Mouse (Mus musculus) megakaryocyte, adult 5-6 weeks (primary cell): ENCODE data around the gene Slc51b. TPM values are rescaled to one million over a fixed set of nuclear protein-coding genes. Genes with fewer than 3 reads are reported as not detected.

Experiments used
- ATAC-seq: 2 replicates; pipeline ENCODE4 v1.8.0; 2016; ENCODE audit warnings: mild to moderate bottlenecking, inconsistent platforms; ENCODE audit not compliant: poor library complexity, severe bottlenecking
- total RNA-seq, 2 experiments: library from RNA; stranded (forward) in 1 of 2; stranded (reverse) in 1 of 2; fragments of 153-499, 151-499 nt in 1 of 2; fragments of 221-1000, 200-1000 nt in 1 of 2; gene quantifications; 2 replicates each; pipeline versions ENCODE4 v1.2.3 to v1.2.4; 2015 to 2017

Gene Slc51b
- total RNA-seq, 2 experiments from 2014 or later, result not detected

- ATAC-seq, result no peak
Measured at GRCm38 (mm10) chr9:65411326-65411725, 11.4 kb downstream of the Slc51b start.

- no peak for ATAC-seq
Measured at GRCm38 (mm10) chr9:65410378-65410777, 12.4 kb downstream of the Slc51b start.

- no peak for ATAC-seq
Measured at GRCm38 (mm10) chr9:65408871-65409295, 13.9 kb downstream of the Slc51b start.

GRCm38 (mm10) chr9:65407861-65408260 lies 14.9 kb downstream of the Slc51b start:
- no peak for ATAC-seq

- ATAC-seq, result no peak
Measured at GRCm38 (mm10) chr9:65407327-65407726, 15.4 kb downstream of the Slc51b start.

- no peak for ATAC-seq
Measured at GRCm38 (mm10) chr9:65405184-65405449, 17.6 kb downstream of the Slc51b start.

GRCm38 (mm10) chr9:65404331-65405183 lies 18.2 kb downstream of the Slc51b start:
- ATAC-seq, result peak; percentile 57

GRCm38 (mm10) chr9:65399934-65400333 lies 22.8 kb downstream of the Slc51b start:
- no peak for ATAC-seq

- ATAC-seq, result peak; percentile 56
Measured at GRCm38 (mm10) chr9:65398279-65398678, 24.5 kb downstream of the Slc51b start, which contains the start of gene Rasl12. Gene Rasl12 (plus strand): TSS chr9:65398506.

GRCm38 (mm10) chr9:65394360-65394759 lies 28.4 kb downstream of the Slc51b start:
- ATAC-seq, result no peak

GRCm38 (mm10) chr9:65393606-65394005 lies 29.1 kb downstream of the Slc51b start:
- ATAC-seq, result no peak

- peak; percentile 43; the same call in 1 of the 2 replicates for ATAC-seq
Measured at GRCm38 (mm10) chr9:65392638-65393364, 30.0 kb downstream of the Slc51b start.

GRCm38 (mm10) chr9:65391613-65391964 lies 31.2 kb downstream of the Slc51b start, which contains the start of gene Kbtbd13:
Gene Kbtbd13 (minus strand): TSS chr9:65391652.
- no peak for ATAC-seq

- no peak for ATAC-seq
Measured at GRCm38 (mm10) chr9:65390752-65391612, 31.8 kb downstream of the Slc51b start.

GRCm38 (mm10) chr9:65386373-65387140 lies 36.2 kb downstream of the Slc51b start:
- ATAC-seq, result no peak

- ATAC-seq, result no peak
Measured at GRCm38 (mm10) chr9:65384276-65384675, 38.5 kb downstream of the Slc51b start.

- ATAC-seq, result no peak
Measured at GRCm38 (mm10) chr9:65382751-65383097, 40.0 kb downstream of the Slc51b start.

GRCm38 (mm10) chr9:65382031-65382750 lies 40.6 kb downstream of the Slc51b start:
- ATAC-seq, result no peak

GRCm38 (mm10) chr9:65381017-65381590 lies 41.7 kb downstream of the Slc51b start:
- no peak for ATAC-seq
